Mouse (Mus musculus): ENCODE measurements at regions not wholly inside any gene's neighbourhood (a gene's known extent, or its start where the extent isn't known, plus 50 kb on each side); places are given as distances from the start of the nearest gene placed in this dataset.

- no peak for TF ChIP-seq CTCF (IDR thresholded peaks at IDR 0.05)
- TF ChIP-seq EP300 (IDR thresholded peaks at IDR 0.05) = no peak
Observed at GRCm38 (mm10) chrX:12252680-12253021, 92.5 kb upstream of the Bcor start.
